Mouse (Mus musculus) hindbrain, embryonic 12.5 days (tissue): ENCODE data around the gene Tmem108. TPM values are rescaled to one million over a fixed set of nuclear protein-coding genes. Genes with fewer than 3 reads are reported as not detected.

Experiments used
- ATAC-seq: fragments of 200-750 bp; cut with Nextera tagmentation; 2 replicates; pipeline ENCODE4 v1.8.0; 2017; ENCODE audit warnings: moderate TSS enrichment; ENCODE audit not compliant: low FRiP score
- H3K27ac ChIP-seq: fragments of 300-500 bp; sonication (generic); 2 replicates; pipeline ENCODE4 v1.5.1; 2016; ENCODE audit warnings: mild to moderate bottlenecking
- H3K27me3 ChIP-seq: fragments of 300-500 bp; sonication (generic); 2 replicates; pipeline ENCODE4 v1.6.1; 2016; ENCODE audit warnings: mild to moderate bottlenecking
- H3K36me3 ChIP-seq: fragments of 300-500 bp; sonication (generic); 2 replicates; pipeline ENCODE4 v1.6.1; 2016; ENCODE audit warnings: mild to moderate bottlenecking
- H3K4me1 ChIP-seq: fragments of 300-500 bp; sonication (generic); 2 replicates; pipeline ENCODE4 v1.6.1; 2016
- H3K4me2 ChIP-seq: fragments of 300-500 bp; sonication (generic); replicated peaks from 2 replicates; pipeline ENCODE4 v1.6.1; 2016; ENCODE audit warnings: mild to moderate bottlenecking
- H3K4me3 ChIP-seq: fragments of 300-500 bp; sonication (generic); 2 replicates; pipeline ENCODE4 v1.5.1; 2016; ENCODE audit warnings: mild to moderate bottlenecking
- H3K9ac ChIP-seq: fragments of 300-500 bp; sonication (generic); 2 replicates; pipeline ENCODE4 v1.6.1; 2016; ENCODE audit warnings: mild to moderate bottlenecking, moderate library complexity
- H3K9me3 ChIP-seq: fragments of 300-500 bp; sonication (generic); replicated peaks from 2 replicates; pipeline ENCODE4 v1.6.1; 2016; ENCODE audit warnings: mild to moderate bottlenecking
- WGBS: fragments of 180-500 bp; shearing (Covaris S2); methylation state at CpG from one replicate; pipeline ENCODE4 v1.1.7; 2016; 5-methylcytosine and 5-hydroxymethylcytosine counted together
- polyA plus RNA-seq: library from polyadenylated mRNA; unstranded; fragments of >200 nt; fragmentation: Nextera tagmentation; extraction: Ambion mirVana; gene quantifications from 2 replicates; pipeline ENCODE4 v1.2.1, GENCODE M21; 2016

The Tmem108 gene
- polyA plus RNA-seq, 1 experiment from 2014 or later, result 22.4 TPM

GRCm38 (mm10) chr9:103646605-103647004 is 115.0 kb downstream of the Tmem108 start:
- 70% methylated on average over 2 of the region's 2 CpGs for WGBS

DNA sequence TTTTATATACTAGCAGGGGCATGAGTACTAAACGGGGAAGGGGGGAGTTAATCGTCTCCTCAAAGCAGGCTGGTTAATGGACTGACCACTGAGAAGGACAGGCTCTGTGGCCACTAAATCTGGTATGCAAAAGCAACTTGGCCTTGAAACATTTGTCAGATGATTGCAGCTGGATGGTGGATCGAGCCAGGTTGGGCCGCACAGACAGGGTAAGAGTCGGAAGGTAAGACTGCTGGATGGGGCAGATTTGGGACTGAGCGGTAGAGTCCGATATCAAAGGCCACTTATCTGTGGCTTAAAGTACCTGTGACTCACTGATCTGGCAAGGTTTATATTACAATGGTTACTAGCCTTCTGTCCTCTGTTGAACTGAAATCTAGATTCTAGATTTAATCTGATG is 115.9 kb downstream of the Tmem108 start:
- H3K27me3 ChIP-seq, result no peaks in the 10 kb centered on the region
- H3K4me2 ChIP-seq, result no peak overlapping the region
- ATAC-seq, result no peak
- H3K4me1 ChIP-seq, result peaks cover 13% of the 10 kb centered on the region
- no peaks in the 10 kb centered on the region for H3K9me3 ChIP-seq
- no peak overlapping the region for H3K27ac ChIP-seq
- no peak overlapping the region for H3K9ac ChIP-seq
- no peaks in the 10 kb centered on the region for H3K36me3 ChIP-seq
- 91% methylated on average over 7 of the region's 7 CpGs for WGBS
- no peak overlapping the region for H3K4me3 ChIP-seq

More at GRCm38 (mm10) chr9:103646605-103647004, 115.0 kb downstream of the Tmem108 start:
- Histone ChIP-seq H3K27me3 (no peaks in the 10 kb centered on the region), H3K4me1 (peaks cover 7% of the 10 kb centered on the region), H3K36me3 (no peaks in the 10 kb centered on the region), H3K9me3 (no peaks in the 10 kb centered on the region), H3K27ac (no peak overlapping the region), H3K9ac (no peak overlapping the region), H3K4me2 (no peak overlapping the region), H3K4me3 (no peak overlapping the region)
- no peak for ATAC-seq

- Histone ChIP-seq H3K27me3 (no peaks in the 10 kb centered on the region), H3K4me1 (peaks cover 13% of the 10 kb centered on the region), H3K36me3 (no peaks in the 10 kb centered on the region), H3K27ac (no peak overlapping the region), H3K9ac (no peak overlapping the region), H3K4me2 (no peak overlapping the region), H3K9me3 (no peaks in the 10 kb centered on the region), H3K4me3 (no peak overlapping the region)
- no peak for ATAC-seq
- WGBS, result 76% methylated on average over 10 of the region's 10 CpGs
These were observed 119.3 kb downstream of the Tmem108 start for GRCm38 (mm10) chr9:103642300-103642699.

DNA sequence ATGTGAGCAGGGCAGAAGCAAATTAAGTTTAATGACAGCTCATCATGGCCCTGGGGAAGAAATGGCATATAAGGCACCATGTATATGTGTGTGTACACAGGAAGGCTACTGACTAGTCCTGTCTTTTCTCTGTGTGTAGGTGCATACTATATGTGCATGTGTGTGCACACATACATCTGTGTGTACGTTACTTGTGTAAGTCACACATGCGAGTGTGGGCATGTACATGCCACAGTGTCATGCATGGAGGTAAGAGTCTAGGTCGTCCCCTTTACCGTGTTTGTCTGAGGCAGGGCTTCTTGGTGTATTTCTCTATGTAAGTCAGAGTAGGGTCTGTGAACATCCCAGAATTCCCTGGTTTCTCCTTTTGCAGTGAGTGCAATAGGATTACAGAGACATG is 120.3 kb downstream of the Tmem108 start:
- Histone ChIP-seq H3K4me1 (peaks cover 13% of the 10 kb centered on the region), H3K27ac (peak overlapping the region; percentile 5; the same call in 1 of the 2 replicates), H3K36me3 (no peaks in the 10 kb centered on the region), H3K9ac (no peak overlapping the region), H3K4me3 (no peak overlapping the region), H3K27me3 (no peaks in the 10 kb centered on the region), H3K9me3 (no peaks in the 10 kb centered on the region), H3K4me2 (no peak overlapping the region)
- ATAC-seq, result 0 out of 2 replicates have a peak, but pooled peaks have one; percentile 22
- whole genome bisulfite sequencing, result 89% methylated on average over 4 of the region's 4 CpGs

DNA sequence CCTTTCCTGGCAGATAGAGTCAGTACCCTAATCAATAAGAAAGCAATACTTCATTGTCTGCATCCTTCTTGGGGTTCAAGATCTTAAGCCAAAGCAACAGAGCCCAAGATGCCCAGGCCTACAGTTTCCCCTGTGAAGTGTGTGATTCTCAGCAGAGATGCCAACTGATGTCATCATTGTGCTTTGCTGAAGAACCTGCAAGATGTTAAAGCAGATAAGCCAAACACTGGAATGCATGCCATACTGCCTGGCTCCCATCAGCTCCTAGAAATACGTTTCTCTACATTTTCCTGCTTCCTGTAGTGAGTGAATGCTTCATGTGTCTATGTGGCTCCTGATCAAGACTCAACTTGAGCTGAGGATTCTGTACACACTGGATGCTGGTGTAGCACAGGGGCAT is 122.2 kb downstream of the Tmem108 start:
- WGBS, result 59% methylated on average over 1 of the region's 1 CpGs
- ATAC-seq, result no peak
- peaks cover 13% of the 10 kb centered on the region for H3K4me1 ChIP-seq

GRCm38 (mm10) chr9:103637451-103637850 is 124.2 kb downstream of the Tmem108 start:
- no peaks in the 10 kb centered on the region for H3K36me3 ChIP-seq
- peaks cover 12% of the 10 kb centered on the region for H3K4me1 ChIP-seq
- H3K27ac ChIP-seq, result no peak overlapping the region
- no peak overlapping the region for H3K4me3 ChIP-seq
- peaks cover 4% of the 10 kb centered on the region; the same call in 1 of the 2 replicates for H3K27me3 ChIP-seq
- ATAC-seq, result no peak
- WGBS, result 66% methylated on average over 3 of the region's 3 CpGs
- H3K9ac ChIP-seq, result no peak overlapping the region
- H3K4me2 ChIP-seq, result no peak overlapping the region
- no peaks in the 10 kb centered on the region for H3K9me3 ChIP-seq

More for the DNA sequence above, 122.2 kb downstream of the Tmem108 start:
- Histone ChIP-seq H3K9me3 (no peaks in the 10 kb centered on the region), H3K4me2 (no peak overlapping the region), H3K4me3 (no peak overlapping the region), H3K27me3 (peaks cover 1% of the 10 kb centered on the region; the same call in 1 of the 2 replicates), H3K27ac (no peak overlapping the region; the same call in 1 of the 2 replicates), H3K36me3 (no peaks in the 10 kb centered on the region), H3K9ac (no peak overlapping the region)

GRCm38 (mm10) chr9:103636847-103637246 is 124.8 kb downstream of the Tmem108 start:
- Histone ChIP-seq H3K9ac (no peak overlapping the region), H3K4me3 (no peak overlapping the region), H3K27me3 (peaks cover 4% of the 10 kb centered on the region; the same call in 1 of the 2 replicates), H3K9me3 (no peaks in the 10 kb centered on the region), H3K27ac (no peak overlapping the region), H3K4me1 (peaks cover 9% of the 10 kb centered on the region), H3K4me2 (no peak overlapping the region), H3K36me3 (no peaks in the 10 kb centered on the region)
- 61% methylated on average over 3 of the region's 3 CpGs for WGBS
- no peak for ATAC-seq

- Histone ChIP-seq H3K4me1 (peaks cover 14% of the 10 kb centered on the region), H3K9ac (0 out of 2 replicates have a peak overlapping the region, but pooled peaks have one; percentile 3), H3K27me3 (peaks cover 6% of the 10 kb centered on the region; the same call in 1 of the 2 replicates), H3K27ac (no peak overlapping the region), H3K4me3 (no peak overlapping the region), H3K36me3 (no peaks in the 10 kb centered on the region), H3K9me3 (no peaks in the 10 kb centered on the region), H3K4me2 (no peak overlapping the region)
- whole genome bisulfite sequencing, result 14% methylated on average over 9 of the region's 9 CpGs
- ATAC-seq, result no peak
These were observed 132.7 kb downstream of the Tmem108 start for GRCm38 (mm10) chr9:103628861-103629469.

- H3K27ac ChIP-seq, result no peak overlapping the region
- H3K4me3 ChIP-seq, result no peak overlapping the region
- H3K27me3 ChIP-seq, result peaks cover 8% of the 10 kb centered on the region; the same call in 1 of the 2 replicates
- no peak for ATAC-seq
- H3K9me3 ChIP-seq, result no peaks in the 10 kb centered on the region
- no peaks in the 10 kb centered on the region for H3K36me3 ChIP-seq
- WGBS, result 88% methylated on average over 8 of the region's 8 CpGs
- no peak overlapping the region for H3K4me2 ChIP-seq
- H3K4me1 ChIP-seq, result peaks cover 16% of the 10 kb centered on the region
- H3K9ac ChIP-seq, result no peak overlapping the region
These were observed 134.2 kb downstream of the Tmem108 start for GRCm38 (mm10) chr9:103627404-103627900.

GRCm38 (mm10) chr9:103626156-103626555 is 135.5 kb downstream of the Tmem108 start:
- H3K36me3 ChIP-seq, result no peaks in the 10 kb centered on the region
- no peak overlapping the region for H3K4me3 ChIP-seq
- H3K4me2 ChIP-seq, result no peak overlapping the region
- no peak overlapping the region for H3K27ac ChIP-seq
- H3K4me1 ChIP-seq, result peaks cover 16% of the 10 kb centered on the region
- peaks cover 8% of the 10 kb centered on the region; the same call in 1 of the 2 replicates for H3K27me3 ChIP-seq
- ATAC-seq, result no peak
- no peak overlapping the region for H3K9ac ChIP-seq
- no peaks in the 10 kb centered on the region for H3K9me3 ChIP-seq
- 89% methylated on average over 4 of the region's 4 CpGs for WGBS

GRCm38 (mm10) chr9:103624649-103625048 is 137.0 kb downstream of the Tmem108 start:
- no peak overlapping the region for H3K4me2 ChIP-seq
- H3K36me3 ChIP-seq, result no peaks in the 10 kb centered on the region
- peak; percentile 48; the same call in 1 of the 2 replicates for ATAC-seq
- H3K4me1 ChIP-seq, result peaks cover 15% of the 10 kb centered on the region
- no peak overlapping the region for H3K9ac ChIP-seq
- H3K27ac ChIP-seq, result no peak overlapping the region
- no peak overlapping the region for H3K4me3 ChIP-seq
- no peaks in the 10 kb centered on the region for H3K9me3 ChIP-seq
- WGBS, result 61% methylated on average over 1 of the region's 1 CpGs
- peaks cover 8% of the 10 kb centered on the region; the same call in 1 of the 2 replicates for H3K27me3 ChIP-seq

DNA sequence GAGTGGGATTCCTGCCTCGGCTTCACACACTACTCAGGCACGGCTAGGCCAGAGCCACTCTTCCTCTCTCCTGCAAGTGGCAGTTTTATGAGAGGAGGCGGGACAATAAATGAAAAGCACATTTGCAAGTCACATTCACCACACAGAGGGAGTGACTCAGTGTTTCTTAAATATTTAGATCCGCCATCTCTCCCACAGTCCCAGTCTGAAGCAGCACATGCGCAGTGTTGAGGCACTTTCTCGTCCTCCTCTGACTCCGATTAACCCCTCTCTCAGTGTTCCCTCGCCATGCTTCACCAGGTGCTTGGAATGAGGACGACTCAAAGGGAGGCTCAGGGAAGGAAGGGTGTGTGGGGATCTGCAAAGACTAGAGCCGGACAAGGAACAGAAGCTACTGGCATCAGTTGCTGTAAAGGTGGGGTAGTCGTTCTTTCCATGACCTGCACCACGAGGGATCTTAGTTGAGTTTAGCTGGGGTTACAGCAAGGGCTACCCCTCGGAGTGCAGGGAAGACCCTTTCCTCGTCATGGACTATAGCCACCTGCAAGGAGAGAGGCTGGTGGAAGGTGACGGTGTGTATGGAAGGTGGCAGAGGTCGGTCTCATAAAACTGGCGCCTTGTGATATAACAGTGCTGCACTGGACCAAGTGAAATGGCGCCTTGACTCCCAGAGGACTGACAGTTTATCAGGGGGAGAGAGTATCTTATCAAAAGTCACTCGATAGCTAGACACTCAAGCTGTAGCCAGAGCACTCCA is 137.9 kb downstream of the Tmem108 start:
- Histone ChIP-seq H3K27me3 (peaks cover 8% of the 10 kb centered on the region; the same call in 1 of the 2 replicates), H3K9ac (no peak overlapping the region), H3K4me1 (peaks cover 6% of the 10 kb centered on the region), H3K27ac (no peak overlapping the region), H3K4me3 (no peak overlapping the region), H3K9me3 (no peaks in the 10 kb centered on the region), H3K4me2 (no peak overlapping the region), H3K36me3 (no peaks in the 10 kb centered on the region)
- ATAC-seq, result no peak
- WGBS, result 83% methylated on average over 19 of the region's 19 CpGs
